Mouse (Mus musculus) neural tube, embryonic 11.5 days (tissue): ENCODE results near the gene Bcl2l12. TPM values are rescaled to one million over a fixed set of nuclear protein-coding genes. Genes with fewer than 3 reads are reported as not detected.

Experiments
- ATAC-seq: fragments of 200-750 bp; cut with Nextera tagmentation; 2 replicates; pipeline ENCODE4 v1.8.0; 2017; ENCODE audit warnings: moderate number of reproducible peaks, mild to moderate bottlenecking, moderate TSS enrichment, moderate library complexity; ENCODE audit not compliant: insufficient read depth, low FRiP score, low TSS enrichment
- DNase-seq: peaks from one replicate; pipeline ENCODE4 v3.0.0-alpha.2; 2015; ENCODE audit warnings: low spot score
- H3K27ac ChIP-seq: fragments of 300-500 bp; sonication (generic); 2 replicates; pipeline ENCODE4 v1.5.1; 2014; ENCODE audit warnings: low read depth, mild to moderate bottlenecking, low read length
- H3K27me3 ChIP-seq: fragments of 300-500 bp; sonication (generic); 2 replicates; pipeline ENCODE4 v1.6.1; 2014; ENCODE audit warnings: mild to moderate bottlenecking, low read length, mixed read lengths; ENCODE audit not compliant: control insufficient read depth, insufficient read depth
- H3K36me3 ChIP-seq: fragments of 300-500 bp; sonication (generic); 2 replicates; pipeline ENCODE4 v1.6.1; 2014; ENCODE audit warnings: mild to moderate bottlenecking, low read length, moderate library complexity, mixed read lengths; ENCODE audit not compliant: control insufficient read depth, insufficient read depth
- H3K4me1 ChIP-seq: fragments of 300-500 bp; sonication (generic); 2 replicates; pipeline ENCODE4 v1.6.1; 2014; ENCODE audit warnings: low read length, mixed read lengths; ENCODE audit not compliant: control insufficient read depth, insufficient read depth
- H3K4me2 ChIP-seq: fragments of 300-500 bp; sonication (generic); 2 replicates; pipeline ENCODE4 v1.6.1; 2014; ENCODE audit warnings: low read depth, mild to moderate bottlenecking, moderate library complexity
- H3K4me3 ChIP-seq: fragments of 300-500 bp; sonication (generic); 2 replicates; pipeline ENCODE4 v1.5.1; 2014; ENCODE audit warnings: low read depth, low read length
- H3K9ac ChIP-seq: fragments of 300-500 bp; sonication (generic); 2 replicates; pipeline ENCODE4 v1.6.1; 2014; ENCODE audit warnings: mild to moderate bottlenecking, low read length
- H3K9me3 ChIP-seq: fragments of 300-500 bp; sonication (generic); 2 replicates; pipeline ENCODE4 v1.6.1; 2016; ENCODE audit warnings: low read length; ENCODE audit not compliant: control insufficient read depth
- WGBS: fragments of 180-500 bp; shearing (Covaris S2); extraction: QIAGEN DNeasy Blood & Tissue Kit; methylation state at CpG from one replicate; pipeline ENCODE4 v1.1.7; 2014; 5-methylcytosine and 5-hydroxymethylcytosine counted together
- microRNA-seq: library from miRNA; unstranded; fragments of <30 nt; microRNA quantifications from one replicate; pipeline ENCODE4, GENCODE M21; 2016
- polyA plus RNA-seq: library from polyadenylated mRNA; unstranded; fragments of >200 nt; fragmentation: Nextera tagmentation; extraction: Ambion mirVana; gene quantifications from 2 replicates; pipeline ENCODE4 v1.2.1, GENCODE M21; 2014

The Bcl2l12 gene
- polyA plus RNA-seq, 1 experiment from 2014 or later, result 52.9 TPM

GRCm38 (mm10) chr7:44954091-44954885, 44.2 kb downstream of the Bcl2l12 start:
- H3K4me2 ChIP-seq, result no peak overlapping the region
- no peak for ATAC-seq
- no peak overlapping the region for H3K9ac ChIP-seq
- DNase-seq, result no peak
- H3K36me3 ChIP-seq, result no peaks in the 10 kb centered on the region
- H3K27ac ChIP-seq, result no peak overlapping the region
- H3K27me3 ChIP-seq, result peaks cover 15% of the 10 kb centered on the region
- 84% methylated on average over 12 of the region's 12 CpGs for WGBS
- H3K4me1 ChIP-seq, result no peaks in the 10 kb centered on the region
- H3K4me3 ChIP-seq, result no peak overlapping the region
- no peaks in the 10 kb centered on the region for H3K9me3 ChIP-seq

GRCm38 (mm10) chr7:44953561-44953960, 45.0 kb downstream of the Bcl2l12 start:
- Histone ChIP-seq H3K4me3 (no peak overlapping the region), H3K27ac (no peak overlapping the region)

GRCm38 (mm10) chr7:44952611-44953306, 45.8 kb downstream of the Bcl2l12 start:
- Histone ChIP-seq H3K27me3 (peaks cover 15% of the 10 kb centered on the region), H3K4me1 (no peaks in the 10 kb centered on the region), H3K27ac (no peak overlapping the region), H3K9me3 (no peaks in the 10 kb centered on the region), H3K4me2 (peak overlapping the region; percentile 81), H3K4me3 (peak overlapping the region; percentile 38), H3K36me3 (no peaks in the 10 kb centered on the region), H3K9ac (peak overlapping the region; percentile 66)
- ATAC-seq, result peak; percentile 84
- DNase-seq, result peak; percentile 91
- WGBS, result 6% methylated on average over 24 of the region's 24 CpGs

More at GRCm38 (mm10) chr7:44953561-44953960, 45.0 kb downstream of the Bcl2l12 start:
- ATAC-seq (no peak), DNase-seq (no peak)
- no peak overlapping the region for H3K9ac ChIP-seq
- WGBS, result 54% methylated on average over 14 of the region's 14 CpGs
- no peak overlapping the region for H3K4me2 ChIP-seq
- peaks cover 15% of the 10 kb centered on the region for H3K27me3 ChIP-seq
- H3K36me3 ChIP-seq, result no peaks in the 10 kb centered on the region
- H3K9me3 ChIP-seq, result no peaks in the 10 kb centered on the region
- H3K4me1 ChIP-seq, result no peaks in the 10 kb centered on the region

- DNase-seq (peak; percentile 47), ATAC-seq (no peak)
- Histone ChIP-seq H3K27me3 (peaks cover 15% of the 10 kb centered on the region), H3K27ac (no peak overlapping the region), H3K4me2 (peak overlapping the region; percentile 81), H3K4me3 (peak overlapping the region; percentile 38), H3K9ac (no peak overlapping the region), H3K36me3 (no peaks in the 10 kb centered on the region), H3K4me1 (no peaks in the 10 kb centered on the region), H3K9me3 (no peaks in the 10 kb centered on the region)
- WGBS, result under 1% methylated on average over 10 of the region's 10 CpGs
Measured at GRCm38 (mm10) chr7:44951960-44952359, 46.6 kb downstream of the Bcl2l12 start.

- no peak for DNase-seq
- H3K27ac ChIP-seq, result no peak overlapping the region
- no peak overlapping the region for H3K4me2 ChIP-seq
- 80% methylated on average over 6 of the region's 6 CpGs for WGBS
- no peak overlapping the region for H3K9ac ChIP-seq
- ATAC-seq, result no peak
- H3K9me3 ChIP-seq, result no peaks in the 10 kb centered on the region
- no peaks in the 10 kb centered on the region for H3K4me1 ChIP-seq
- H3K4me3 ChIP-seq, result no peak overlapping the region
- H3K36me3 ChIP-seq, result no peaks in the 10 kb centered on the region
- H3K27me3 ChIP-seq, result peaks cover 15% of the 10 kb centered on the region
Measured at GRCm38 (mm10) chr7:44949922-44950321, 48.6 kb downstream of the Bcl2l12 start.

- Histone ChIP-seq H3K27ac (no peak within 1 kb of the TSS), H3K4me2 (no peak within 1 kb of the TSS), H3K4me3 (no peak within 1 kb of the TSS), H3K36me3 (no peaks in the 10 kb centered on the region), H3K9ac (no peak within 1 kb of the TSS), H3K27me3 (no peaks in the 10 kb centered on the region), H3K4me1 (no peaks in the 10 kb centered on the region), H3K9me3 (no peaks in the 10 kb centered on the region)
- 81% methylated on average over 7 of the region's 7 CpGs for WGBS
- ATAC-seq (no peak), DNase-seq (no peak)
Measured at GRCm38 (mm10) chr7:44942904-44943303, 55.6 kb downstream of the Bcl2l12 start, which contains the start of gene Tsks. Gene Tsks (plus strand): TSS chr7:44943204.

Small RNA genes lying within 50 kb of the gene (microRNA-seq; reads per million reads assigned to microRNA genes)
- not detected for gene Mir7054

Other genes starting within 250 kb of the Bcl2l12 start
- gene Zfp473, start 247.7 kb downstream of the Bcl2l12 start, polyA plus RNA-seq, result 2.9 and 3.2 TPM in 2 replicates
- gene Nup62, start 182.6 kb downstream of the Bcl2l12 start, polyA plus RNA-seq, result 64.2 and 68.3 TPM in 2 replicates
- gene Il4i1, start 182.3 kb downstream of the Bcl2l12 start, polyA plus RNA-seq, result 0.65 and 1.1 TPM in 2 replicates
- gene Atf5, start 182.1 kb downstream of the Bcl2l12 start, polyA plus RNA-seq, result 2.1 and 3.1 TPM in 2 replicates
- gene Akt1s1, start 149.7 kb downstream of the Bcl2l12 start, polyA plus RNA-seq, result 37.2 and 49.3 TPM in 2 replicates
- 69.3 and 93.0 TPM in 2 replicates for gene Tbc1d17, start 149.6 kb downstream of the Bcl2l12 start, polyA plus RNA-seq
- gene Pnkp, start 141.6 kb downstream of the Bcl2l12 start, polyA plus RNA-seq, result 30.2 and 30.6 TPM in 2 replicates
- gene Ptov1, start 128.9 kb downstream of the Bcl2l12 start, polyA plus RNA-seq, result 418 and 419 TPM in 2 replicates
- gene Med25, start 106.0 kb downstream of the Bcl2l12 start, polyA plus RNA-seq, result 87.7 and 93.1 TPM in 2 replicates
- gene Fuz, start 102.6 kb downstream of the Bcl2l12 start, polyA plus RNA-seq, result 18.7 and 20.0 TPM in 2 replicates
- 92.5 and 95.0 TPM in 2 replicates for gene Ap2a1, start 69.2 kb downstream of the Bcl2l12 start, polyA plus RNA-seq
- 0.27 TPM in 1 of 2 replicates, not detected in the other for gene Tsks, start 55.5 kb downstream of the Bcl2l12 start, polyA plus RNA-seq
- 22.0 and 25.2 TPM in 2 replicates for gene Cpt1c, start 23.9 kb downstream of the Bcl2l12 start, polyA plus RNA-seq
- 304 and 319 TPM in 2 replicates for gene Prmt1, start 12.1 kb downstream of the Bcl2l12 start, polyA plus RNA-seq
- gene Irf3, start 1.1 kb downstream of the Bcl2l12 start, polyA plus RNA-seq, result 67.1 and 72.3 TPM in 2 replicates
- gene Scaf1, start 17.7 kb upstream of the Bcl2l12 start, polyA plus RNA-seq, result 54.7 and 57.6 TPM in 2 replicates
- gene Rras, start 19.2 kb upstream of the Bcl2l12 start, polyA plus RNA-seq, result 17.7 and 20.0 TPM in 2 replicates
- gene Prr12, start 54.2 kb upstream of the Bcl2l12 start, polyA plus RNA-seq, result 12.9 and 13.2 TPM in 2 replicates
- gene Nosip, start 63.7 kb upstream of the Bcl2l12 start, polyA plus RNA-seq, result 59.3 and 65.1 TPM in 2 replicates
- gene Prrg2, start 64.0 kb upstream of the Bcl2l12 start, polyA plus RNA-seq, result 14.8 and 16.2 TPM in 2 replicates
- 142 and 151 TPM in 2 replicates for gene Rcn3, start 93.5 kb upstream of the Bcl2l12 start, polyA plus RNA-seq
- 11.3 and 12.8 TPM in 2 replicates for gene Fcgrt, start 105.1 kb upstream of the Bcl2l12 start, polyA plus RNA-seq
- gene Rps11, start 125.7 kb upstream of the Bcl2l12 start, polyA plus RNA-seq, result 1,454 and 1,462 TPM in 2 replicates
- gene Rpl13a, start 130.0 kb upstream of the Bcl2l12 start, polyA plus RNA-seq, result 1,071 and 1,190 TPM in 2 replicates
- 0.21 and 0.30 TPM in 2 replicates for gene Gm45713, start 137.5 kb upstream of the Bcl2l12 start, polyA plus RNA-seq
- gene Flt3l, start 137.7 kb upstream of the Bcl2l12 start, polyA plus RNA-seq, result 0.76 and 0.85 TPM in 2 replicates
- gene Pih1d1, start 155.6 kb upstream of the Bcl2l12 start, polyA plus RNA-seq, result 98.4 and 108 TPM in 2 replicates
- gene Aldh16a1, start 155.9 kb upstream of the Bcl2l12 start, polyA plus RNA-seq, result 34.2 and 37.6 TPM in 2 replicates
- 2.3 and 3.6 TPM in 2 replicates for gene Slc17a7, start 165.2 kb upstream of the Bcl2l12 start, polyA plus RNA-seq
- gene Gfy, start 180.9 kb upstream of the Bcl2l12 start, polyA plus RNA-seq, result not detected in 2 replicates
- not detected in 2 replicates for gene Pth2, start 182.3 kb upstream of the Bcl2l12 start, polyA plus RNA-seq
- 0.27 and 0.47 TPM in 2 replicates for gene Ccdc155, start 206.2 kb upstream of the Bcl2l12 start, polyA plus RNA-seq
- 3.1 and 5.2 TPM in 2 replicates for gene Dkkl1, start 213.4 kb upstream of the Bcl2l12 start, polyA plus RNA-seq
- 247 and 252 TPM in 2 replicates for gene Tead2, start 217.0 kb upstream of the Bcl2l12 start, polyA plus RNA-seq
- gene Cd37, start 240.4 kb upstream of the Bcl2l12 start, polyA plus RNA-seq, result 0.74 and 0.76 TPM in 2 replicates
- gene Slc6a16, start 242.4 kb upstream of the Bcl2l12 start, polyA plus RNA-seq, result 0.11 TPM in 1 of 2 replicates, not detected in the other